Mouse (Mus musculus) small intestine, adult 2 months (tissue): ENCODE measurements around the gene Mctp1. TPM values are rescaled to one million over a fixed set of nuclear protein-coding genes. Genes with fewer than 3 reads are reported as not detected.
"Not testable (repeated sequence)": the region's sequence is repeated elsewhere in the genome, so short reads cannot be mapped to it uniquely, and the experiment has no call there.

Experiments used
- H3K27ac ChIP-seq: fragments of 200-500 bp; 2 replicates; pipeline ENCODE4 v1.5.1; 2012; ENCODE audit warnings: low read depth, low read length, control low read depth, inconsistent platforms; ENCODE audit not compliant: insufficient read depth
- H3K27me3 ChIP-seq: fragments of 200-500 bp; 2 replicates; pipeline ENCODE4 v1.6.1; 2012; ENCODE audit warnings: mild to moderate bottlenecking, moderate library complexity, low read length, inconsistent platforms; ENCODE audit not compliant: control insufficient read depth, insufficient read depth
- H3K36me3 ChIP-seq: fragments of 200-500 bp; 2 replicates; pipeline ENCODE4 v1.6.1; 2012; ENCODE audit warnings: mild to moderate bottlenecking, low read length, control low read depth, inconsistent platforms; ENCODE audit not compliant: control insufficient read depth, insufficient read depth
- H3K4me1 ChIP-seq: fragments of 200-500 bp; 2 replicates; pipeline ENCODE4 v1.6.1; 2012; ENCODE audit warnings: low read length, inconsistent platforms, mixed read lengths; ENCODE audit not compliant: control insufficient read depth, insufficient read depth, insufficient read length
- H3K4me3 ChIP-seq: fragments of 200-500 bp; 2 replicates; pipeline ENCODE4 v1.5.1; 2012; ENCODE audit warnings: low read depth, mild to moderate bottlenecking, control low read depth, inconsistent platforms, low read length, moderate library complexity
- CTCF ChIP-seq: fragments of 200-500 bp; IDR thresholded peaks from 2 replicates; pipeline ENCODE4 v1.5.1; 2012; ENCODE audit warnings: low read depth, mild to moderate bottlenecking, control low read depth, inconsistent platforms, low read length, moderate library complexity, mixed read lengths; ENCODE audit not compliant: insufficient replicate concordance, insufficient read length; ENCODE audit errors: extremely low read depth
- POLR2A ChIP-seq: fragments of 200-500 bp; IDR thresholded peaks from 2 replicates; pipeline ENCODE4 v1.6.1; 2012; ENCODE audit warnings: low read depth, mild to moderate bottlenecking, control low read depth, inconsistent platforms, low read length, moderate library complexity
- WGBS: fragments of 180-500 bp; shearing (Covaris S2); methylation state at CpG from one replicate; pipeline ENCODE4 v1.1.7; 2018; 5-methylcytosine and 5-hydroxymethylcytosine counted together
- polyA plus RNA-seq: library from polyadenylated mRNA; depleted of rRNA; stranded (reverse); fragments of >200 nt; gene quantifications from 2 replicates; pipeline ENCODE4 v1.2.3, GENCODE M21; 2012

Mctp1 gene
- polyA plus RNA-seq, 1 experiment, result 0.14 TPM

DNA sequence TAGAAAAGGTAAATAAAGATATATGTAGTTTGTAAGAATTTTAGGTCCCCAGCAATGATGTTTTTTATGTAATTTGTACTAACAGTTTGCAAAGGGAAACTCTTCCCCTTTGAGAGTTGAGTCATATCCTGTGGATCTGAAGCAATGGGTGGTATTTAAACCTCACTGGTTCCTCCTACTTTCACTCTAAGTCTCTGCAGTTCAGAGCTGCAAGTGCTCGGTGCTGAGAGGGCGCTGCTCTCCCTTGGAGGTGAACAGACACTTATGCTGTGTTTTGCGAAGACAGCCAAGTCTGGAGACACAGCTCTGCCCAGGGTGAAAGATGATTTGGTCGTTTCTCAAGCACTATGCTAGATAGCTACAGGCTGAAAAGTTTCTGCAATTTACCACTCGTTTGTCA is 195.1 kb downstream of the Mctp1 start:
- 24% methylated on average over 5 of the region's 5 CpGs for WGBS
- H3K4me3 ChIP-seq, result no peak overlapping the region
- H3K27ac ChIP-seq, result no peak overlapping the region
- no peaks in the 10 kb centered on the region for H3K4me1 ChIP-seq
- H3K36me3 ChIP-seq, result no peaks in the 10 kb centered on the region
- no peaks in the 10 kb centered on the region for H3K27me3 ChIP-seq
- TF ChIP-seq CTCF, result no peak
- TF ChIP-seq POLR2A, result no peak

DNA sequence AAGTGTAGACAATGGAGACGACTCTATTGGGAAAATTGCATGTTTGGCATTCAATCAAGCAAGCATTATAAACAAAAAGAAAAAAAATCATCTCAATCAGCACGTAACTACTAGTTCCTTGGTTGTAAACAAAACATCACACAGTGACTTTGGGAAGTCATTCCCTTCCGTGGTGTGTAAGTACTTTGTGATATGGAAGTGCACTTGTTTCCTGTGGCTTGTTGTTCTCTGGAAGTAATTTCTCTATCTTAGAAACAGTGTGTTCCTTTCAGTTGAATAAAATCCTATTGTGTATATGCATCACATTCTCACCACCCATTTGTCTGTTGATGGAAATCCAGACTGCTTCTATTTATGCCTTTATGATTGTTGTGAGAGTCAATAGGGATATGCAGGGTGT is 201.1 kb downstream of the Mctp1 start:
- 52% methylated on average over 3 of the region's 3 CpGs for WGBS
- H3K27me3 ChIP-seq, result no peaks in the 10 kb centered on the region
- TF ChIP-seq POLR2A, result no peak
- no peak for TF ChIP-seq CTCF
- H3K36me3 ChIP-seq, result no peaks in the 10 kb centered on the region
- no peaks in the 10 kb centered on the region for H3K4me1 ChIP-seq
- H3K27ac ChIP-seq, result no peak overlapping the region
- no peak overlapping the region for H3K4me3 ChIP-seq

DNA sequence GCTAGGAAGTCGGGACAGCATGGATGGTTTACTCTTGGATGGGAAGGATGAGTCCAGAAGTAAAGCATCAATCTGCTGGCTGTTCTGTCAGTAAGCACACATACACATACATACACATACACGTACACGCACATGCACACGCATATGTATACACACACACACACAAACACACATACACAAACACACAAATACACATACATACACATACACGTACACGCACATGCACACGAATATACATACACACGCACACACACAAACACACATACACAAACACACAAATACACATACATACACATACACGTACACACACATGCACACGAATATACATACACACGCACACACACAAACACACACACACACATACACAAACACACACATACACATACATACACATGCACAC is 206.4 kb downstream of the Mctp1 start:
- H3K4me3 ChIP-seq, H3K27me3 ChIP-seq, H3K4me1 ChIP-seq, H3K36me3 ChIP-seq, H3K27ac ChIP-seq: not testable (repeated sequence)
- 85% methylated on average over 11 of the region's 11 CpGs for WGBS

DNA sequence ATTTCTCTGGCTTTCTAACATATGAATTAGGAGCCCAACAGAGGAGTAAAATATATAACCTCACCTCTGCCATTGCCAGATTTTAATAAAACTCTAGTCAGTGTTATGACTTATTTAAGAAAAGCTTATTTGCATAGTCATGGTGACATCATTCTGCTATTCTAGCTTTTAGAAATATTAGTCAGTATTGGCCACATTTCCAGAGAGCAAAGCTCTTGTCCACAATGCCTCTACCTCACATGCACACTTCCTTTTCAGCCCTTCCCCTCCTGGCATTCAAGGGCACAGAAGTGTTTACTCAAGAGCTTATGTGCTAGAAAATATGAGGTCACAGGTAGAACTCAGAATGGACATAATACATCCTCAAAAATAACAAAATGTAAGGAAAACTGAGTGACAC is 206.9 kb downstream of the Mctp1 start:
- H3K27me3 ChIP-seq, result no peaks in the 10 kb centered on the region
- no peak overlapping the region for H3K4me3 ChIP-seq
- no peaks in the 10 kb centered on the region for H3K36me3 ChIP-seq
- TF ChIP-seq CTCF (no peak), POLR2A (no peak)
- no peaks in the 10 kb centered on the region for H3K4me1 ChIP-seq
- H3K27ac ChIP-seq, result no peak overlapping the region

DNA sequence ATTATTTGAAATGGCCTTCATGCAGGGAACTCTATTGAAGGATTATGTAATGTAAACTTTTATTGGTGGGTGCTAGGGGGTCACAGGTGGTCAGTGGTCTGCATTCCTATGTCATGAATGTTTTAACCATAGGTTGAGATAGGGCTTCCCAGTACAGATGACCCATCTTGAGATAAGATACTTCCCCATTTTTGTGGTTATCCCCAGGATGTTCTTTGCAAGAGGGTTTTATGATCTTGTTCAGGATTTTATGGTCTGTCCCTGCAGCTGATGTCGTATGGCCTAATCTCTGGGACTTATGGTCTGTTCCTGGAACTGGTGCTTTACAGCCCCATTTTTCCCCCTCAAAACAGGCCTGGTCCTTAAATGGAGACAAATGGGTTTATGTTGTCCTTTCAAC is 207.4 kb downstream of the Mctp1 start:
- H3K4me3 ChIP-seq, result no peak overlapping the region
- H3K4me1 ChIP-seq, result no peaks in the 10 kb centered on the region
- H3K27ac ChIP-seq, result no peak overlapping the region
- WGBS, result 32% methylated on average over 1 of the region's 1 CpGs
- TF ChIP-seq POLR2A, result no peak
- no peak for TF ChIP-seq CTCF
- no peaks in the 10 kb centered on the region for H3K27me3 ChIP-seq
- H3K36me3 ChIP-seq, result no peaks in the 10 kb centered on the region

DNA sequence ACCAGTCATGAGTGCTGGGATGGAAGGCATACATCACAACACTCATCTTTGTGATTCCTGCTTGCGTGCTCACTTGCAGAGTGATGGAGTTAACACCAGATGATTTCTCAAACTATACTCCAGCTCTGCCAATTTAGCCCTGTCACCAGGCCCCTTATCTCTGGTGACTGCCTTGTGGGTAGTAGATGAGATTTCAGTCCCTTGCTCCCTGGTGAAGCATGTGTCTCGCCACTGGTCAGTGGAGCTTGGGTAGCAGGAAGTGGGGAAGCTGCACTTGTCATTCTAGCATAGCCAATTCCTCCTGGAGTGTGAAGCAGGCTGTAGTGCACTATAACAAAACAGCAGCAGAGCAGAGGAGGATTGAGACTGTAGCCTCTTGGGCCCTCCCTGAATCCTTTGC is 208.6 kb downstream of the Mctp1 start:
- Histone ChIP-seq H3K27ac (no peak overlapping the region), H3K4me1 (no peaks in the 10 kb centered on the region), H3K27me3 (no peaks in the 10 kb centered on the region), H3K36me3 (no peaks in the 10 kb centered on the region), H3K4me3 (no peak overlapping the region)
- WGBS, result 71% methylated on average over 2 of the region's 2 CpGs
- no peak for TF ChIP-seq POLR2A
- TF ChIP-seq CTCF, result no peak

DNA sequence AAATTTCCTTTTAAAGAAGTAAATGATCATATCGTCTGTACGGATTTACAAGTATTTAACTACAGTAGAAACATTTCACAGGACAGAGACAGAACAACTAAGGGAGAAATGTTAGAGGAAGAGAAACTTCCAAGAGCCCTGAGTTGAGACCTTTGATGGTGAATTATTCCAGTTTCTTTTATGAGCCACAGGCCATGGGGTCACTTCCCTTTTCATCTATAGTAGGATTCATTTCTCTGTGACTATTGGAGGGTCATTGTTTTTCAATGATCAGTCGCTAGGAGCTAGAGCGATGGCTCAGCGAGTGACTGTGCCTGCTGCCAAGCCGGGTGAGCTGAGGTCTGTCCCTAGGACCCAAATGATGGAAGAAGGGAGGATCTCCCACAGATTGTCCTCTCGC is 212.7 kb downstream of the Mctp1 start:
- Histone ChIP-seq H3K27ac (no peak overlapping the region), H3K4me1 (no peaks in the 10 kb centered on the region), H3K4me3 (no peak overlapping the region), H3K36me3 (no peaks in the 10 kb centered on the region), H3K27me3 (no peaks in the 10 kb centered on the region)
- WGBS, result 83% methylated on average over 7 of the region's 7 CpGs
- no peak for TF ChIP-seq POLR2A
- no peak for TF ChIP-seq CTCF

DNA sequence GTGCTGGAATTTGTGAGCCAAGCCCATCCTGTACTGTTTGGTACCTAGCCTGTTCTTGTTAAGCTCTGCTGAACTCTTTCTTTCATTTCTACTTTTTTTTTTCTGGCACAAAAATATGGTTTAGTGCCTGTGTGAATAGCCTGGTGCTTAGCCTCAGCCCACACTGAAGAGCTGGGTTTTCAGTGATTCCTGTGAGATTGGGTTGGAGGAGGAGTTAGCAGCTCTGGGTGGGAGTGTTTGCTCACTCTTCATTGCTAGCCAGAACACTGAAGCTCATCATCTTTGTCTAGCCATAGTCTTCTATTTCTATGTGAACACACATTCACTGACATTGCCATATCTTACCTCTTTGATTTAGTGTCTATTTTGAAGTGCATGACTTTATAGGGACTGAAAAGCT is 225.1 kb downstream of the Mctp1 start:
- TF ChIP-seq CTCF (no peak), POLR2A (no peak)
- H3K4me3 ChIP-seq, result no peak overlapping the region
- no peaks in the 10 kb centered on the region for H3K4me1 ChIP-seq
- no peak overlapping the region for H3K27ac ChIP-seq
- no peaks in the 10 kb centered on the region for H3K27me3 ChIP-seq
- no peaks in the 10 kb centered on the region for H3K36me3 ChIP-seq
